ENCODE assay signal across 11 mouse cellular contexts in the genomic region with DNA sequence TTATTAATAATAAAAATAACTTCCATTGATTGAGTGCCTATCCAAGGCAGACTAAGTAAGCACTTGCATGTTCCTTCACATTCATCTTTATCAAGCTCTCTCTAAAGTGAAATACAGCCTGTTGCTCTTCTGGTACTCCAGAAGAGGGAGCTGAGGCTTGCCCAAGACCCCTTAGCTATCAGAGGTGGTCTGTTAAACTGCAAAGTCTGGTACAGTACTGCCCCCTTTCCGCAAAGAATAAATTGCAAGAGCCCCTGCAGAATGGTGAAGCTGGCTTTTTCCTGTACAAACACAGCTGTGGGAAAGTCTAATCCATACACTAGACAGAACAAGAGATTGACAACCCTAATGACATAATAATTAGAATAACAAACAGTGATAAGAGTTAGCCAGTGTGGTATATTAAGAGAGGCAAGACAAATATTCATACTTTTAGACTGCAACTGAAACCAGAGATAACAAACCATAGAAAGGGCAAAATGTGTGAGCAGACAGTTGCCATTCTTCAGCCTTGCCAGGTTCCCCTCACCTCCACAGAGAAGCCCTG.
DNase-seq lines count a peak whose midpoint lies in the region; ATAC-seq and TF ChIP-seq lines count a peak whose summit lies in the region.
"Had no signal": no experiment of that assay in that cellular context is flagged by ENCODE, and none has a peak within 500 bp of the region (broad histone marks: within the 10 kb centered on the region; RNA-seq: fewer than 3 reads in every experiment).

No protein-coding gene starts in this region.

- ATAC-seq in kidney, embryonic 15.5 days (replicated peaks; ENCODE audit: low FRiP score) = peak; percentile 64; the same call in 1 of the 2 replicates
- peak; percentile 45 for ATAC-seq in hindbrain, embryonic 16.5 days
- ATAC-seq in megakaryocyte progenitor cell, adult 5-6 weeks (replicated peaks; ENCODE audit: poor library complexity) = no peak

- 22% methylated on average over 1 of the region's 1 CpGs for WGBS in kidney, embryonic 15.5 days
- WGBS in thymus, adult 2 months = 14% methylated on average over 1 of the region's 1 CpGs
- WGBS in hindbrain, embryonic 16.5 days = 13% methylated on average over 1 of the region's 1 CpGs

- no peak overlapping the region for H3K9ac ChIP-seq in kidney, embryonic 15.5 days
- no peak overlapping the region for H3K9ac ChIP-seq in hindbrain, embryonic 16.5 days (ENCODE audit: low read depth, low read length)
- H3K9ac ChIP-seq: heart, embryonic 13.5 days; liver, embryonic 13.5 days had no signal

- H3K27ac ChIP-seq in kidney, embryonic 15.5 days = no peak overlapping the region
- H3K27ac ChIP-seq in thymus, adult 2 months (ENCODE audit: control insufficient read depth, insufficient read depth, low read length) = no peak overlapping the region
- H3K27ac ChIP-seq in hindbrain, embryonic 16.5 days (ENCODE audit: low read depth, low read length) = no peak overlapping the region
- H3K27ac ChIP-seq: heart, embryonic 13.5 days; liver, embryonic 13.5 days had no signal

- DNase-seq in kidney, postnatal 25 days = no peak
- DNase-seq in thymus, postnatal 14 days = peak; percentile 5
- no peak for DNase-seq in thymus, adult 2 months
- no peak for DNase-seq in spleen, postnatal 36 days (ENCODE audit: low spot score in 2 of 2)
- no peak for DNase-seq in spleen, postnatal 14 days (ENCODE audit: low spot score in 2 of 2)
- DNase-seq: cerebellum, adult 9-11 months; liver, embryonic 13.5 days had no signal

- no peak overlapping the region for H3K4me2 ChIP-seq in kidney, embryonic 15.5 days
- no peak overlapping the region for H3K4me2 ChIP-seq in hindbrain, embryonic 16.5 days (ENCODE audit: low read length)
- H3K4me2 ChIP-seq: heart, embryonic 13.5 days; liver, embryonic 13.5 days had no signal

- H3K36me3 ChIP-seq in kidney, embryonic 15.5 days = no peaks in the 10 kb centered on the region
- H3K36me3 ChIP-seq in thymus, adult 2 months (ENCODE audit: control insufficient read depth, insufficient read depth, low read length) = no peaks in the 10 kb centered on the region
- H3K36me3 ChIP-seq in hindbrain, embryonic 16.5 days (ENCODE audit: control insufficient read depth, insufficient read depth, low read length) = no peaks in the 10 kb centered on the region
- H3K36me3 ChIP-seq: heart, embryonic 13.5 days; liver, embryonic 13.5 days had no signal

- H3K27me3 ChIP-seq in kidney, embryonic 15.5 days = no peaks in the 10 kb centered on the region
- no peaks in the 10 kb centered on the region for H3K27me3 ChIP-seq in thymus, adult 2 months (ENCODE audit: control insufficient read depth, insufficient read depth, low read length)
- H3K27me3 ChIP-seq in hindbrain, embryonic 16.5 days (replicated peaks; ENCODE audit: control insufficient read depth, insufficient read depth, low read length) = no peaks in the 10 kb centered on the region
- H3K27me3 ChIP-seq: heart, embryonic 13.5 days; liver, embryonic 13.5 days had no signal

- no peaks in the 10 kb centered on the region for H3K9me3 ChIP-seq in kidney, embryonic 15.5 days (replicated peaks)
- no peaks in the 10 kb centered on the region for H3K9me3 ChIP-seq in hindbrain, embryonic 16.5 days (ENCODE audit: control insufficient read depth, low read length)
- H3K9me3 ChIP-seq: heart, embryonic 13.5 days; liver, embryonic 13.5 days had no signal

- TF ChIP-seq CTCF in thymus, adult 2 months (IDR thresholded peaks at IDR 0.05; ENCODE audit: borderline replicate concordance, control insufficient read depth, extremely low read depth, insufficient read depth, low read length, poor library complexity) = no peak

- peaks cover 8% of the 10 kb centered on the region; the same call in 1 of the 2 replicates for H3K4me1 ChIP-seq in kidney, embryonic 15.5 days
- H3K4me1 ChIP-seq in thymus, adult 2 months (replicated peaks; ENCODE audit: control insufficient read depth, insufficient read depth, low read length) = no peaks in the 10 kb centered on the region
- H3K4me1 ChIP-seq in hindbrain, embryonic 16.5 days (ENCODE audit: control insufficient read depth, insufficient read depth, low read depth, low read length) = no peaks in the 10 kb centered on the region
- H3K4me1 ChIP-seq: heart, embryonic 13.5 days; liver, embryonic 13.5 days had no signal

- no peak overlapping the region for H3K4me3 ChIP-seq in kidney, embryonic 15.5 days (replicated peaks)
- no peak overlapping the region for H3K4me3 ChIP-seq in thymus, adult 2 months (ENCODE audit: control insufficient read depth, insufficient read depth, low read length)
- H3K4me3 ChIP-seq in hindbrain, embryonic 16.5 days (ENCODE audit: low read length) = no peak overlapping the region
- H3K4me3 ChIP-seq: heart, embryonic 13.5 days; liver, embryonic 13.5 days had no signal

- TF ChIP-seq POLR2A in thymus, adult 2 months (IDR thresholded peaks at IDR 0.05; ENCODE audit: control insufficient read depth, extremely low read depth, insufficient read depth, low read length, poor library complexity) = no peak
